Mouse (Mus musculus) liver, postnatal 0 days (tissue): Measurements from ENCODE around the gene Apobec3.

ENCODE experiments used
- CTCF ChIP-seq: sonication (generic); IDR thresholded peaks from 2 replicates; pipeline ENCODE4 v1.5.1; 2016; ENCODE audit warnings: antibody characterized with exemption, low read depth
- EP300 ChIP-seq: IDR thresholded peaks from 2 replicates; pipeline ENCODE4 v1.6.1; 2016; ENCODE audit warnings: antibody characterized with exemption, low read depth, mild to moderate bottlenecking

DNA sequence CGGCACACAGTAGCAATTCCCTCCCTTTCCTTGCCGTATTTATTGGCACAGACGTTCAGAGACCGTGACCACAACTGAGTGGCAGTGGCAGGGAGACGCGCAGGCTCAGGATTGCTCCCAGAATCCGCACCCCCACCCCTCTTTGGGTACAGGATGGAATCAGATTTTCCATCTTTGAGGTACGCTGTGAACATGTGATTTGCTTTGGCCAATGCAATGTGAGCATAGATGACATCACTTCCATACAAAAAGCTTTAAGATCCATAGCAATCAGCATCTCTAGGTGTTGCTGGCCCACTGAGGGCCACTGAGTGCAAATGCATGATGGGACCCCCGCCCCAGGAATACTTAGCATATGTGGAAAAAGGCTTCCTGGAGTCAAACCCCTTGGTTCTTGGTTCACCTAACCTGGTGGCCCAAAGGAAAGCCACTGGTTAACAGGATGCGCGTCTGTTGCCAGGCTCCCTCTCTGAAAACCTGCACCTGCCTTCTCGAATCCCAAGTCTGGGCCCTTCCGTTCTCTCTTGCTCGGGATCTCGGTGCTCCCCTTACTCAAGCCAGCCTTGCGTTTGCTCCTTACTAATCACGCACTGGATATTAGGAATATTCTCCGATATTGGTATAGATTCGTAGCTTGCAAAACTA lies 8.7 kb upstream of the Apobec3 start:
- TF ChIP-seq CTCF: no peak
- no peak for TF ChIP-seq EP300
